Mouse (Mus musculus): ENCODE data around the gene Sult1c1. TPM values are rescaled to one million over a fixed set of nuclear protein-coding genes. Genes with fewer than 3 reads are reported as not detected.
A peak's percentile ranks its signal among the peaks of the same experiment; 100 is the strongest.
"Not testable (repeated sequence)": the region's sequence is repeated elsewhere in the genome, so short reads cannot be mapped to it uniquely, and the experiment has no call there.

Gene Sult1c1
- polyA plus RNA-seq (2012; rRNA removed): not detected in 2 replicates

- H3K4me3 ChIP-seq (ENCODE audit: insufficient read depth, low read depth, low read length): no peak within 1 kb of the TSS
- H3K27ac ChIP-seq (ENCODE audit: insufficient read depth, low read depth, low read length): no peak within 1 kb of the TSS
- no peaks in the 10 kb centered on the region for H3K27me3 ChIP-seq (replicated peaks; ENCODE audit: control insufficient read depth, insufficient read depth, low read length)
- DNase-seq: no peak
- H3K36me3 ChIP-seq (ENCODE audit: control insufficient read depth, insufficient read depth, low read length): no peaks in the 10 kb centered on the region
- H3K4me1 ChIP-seq (ENCODE audit: control insufficient read depth, insufficient read depth, low read length): no peaks in the 10 kb centered on the region
- 88% methylated on average over 6 of the region's 6 CpGs for WGBS
- no peak for TF ChIP-seq POLR2A (IDR thresholded peaks at IDR 0.05; ENCODE audit: low read depth, low read length)
- no peak for TF ChIP-seq CTCF (conservative IDR thresholded peaks at IDR 0.05; ENCODE audit: insufficient read depth, insufficient read length, low read depth, low read length)
Measured at GRCm38 (mm10) chr17:53990574-53990973, at the start of gene Sult1c1. Sult1c1 (minus strand) TSS chr17:53990674.

- no peak overlapping the region for H3K4me3 ChIP-seq (ENCODE audit: insufficient read depth, low read depth, low read length)
- no peaks in the 10 kb centered on the region for H3K4me1 ChIP-seq (ENCODE audit: control insufficient read depth, insufficient read depth, low read length)
- DNase-seq: peak; percentile 56
- H3K27me3 ChIP-seq (replicated peaks; ENCODE audit: control insufficient read depth, insufficient read depth, low read length): no peaks in the 10 kb centered on the region
- H3K36me3 ChIP-seq (ENCODE audit: control insufficient read depth, insufficient read depth, low read length): no peaks in the 10 kb centered on the region
- 7% methylated on average over 1 of the region's 1 CpGs for WGBS
- no peak overlapping the region for H3K27ac ChIP-seq (ENCODE audit: insufficient read depth, low read depth, low read length)
- TF ChIP-seq CTCF (conservative IDR thresholded peaks at IDR 0.05; ENCODE audit: insufficient read depth, insufficient read length, low read depth, low read length) (no peak; the same call in 1 of the 2 replicates), POLR2A (IDR thresholded peaks at IDR 0.05; ENCODE audit: low read depth, low read length) (no peak)
Measured at GRCm38 (mm10) chr17:54014204-54014603, 23.7 kb upstream of the Sult1c1 start.

- Histone ChIP-seq H3K36me3 (ENCODE audit: control insufficient read depth, insufficient read depth, low read length) (no peaks in the 10 kb centered on the region), H3K4me3 (ENCODE audit: insufficient read depth, low read depth, low read length) (no peak overlapping the region), H3K4me1 (ENCODE audit: control insufficient read depth, insufficient read depth, low read length) (no peaks in the 10 kb centered on the region), H3K27me3 (replicated peaks; ENCODE audit: control insufficient read depth, insufficient read depth, low read length) (no peaks in the 10 kb centered on the region), H3K27ac (ENCODE audit: insufficient read depth, low read depth, low read length) (no peak overlapping the region)
- no peak for TF ChIP-seq POLR2A (IDR thresholded peaks at IDR 0.05; ENCODE audit: low read depth, low read length)
- TF ChIP-seq CTCF (conservative IDR thresholded peaks at IDR 0.05; ENCODE audit: insufficient read depth, insufficient read length, low read depth, low read length): no peak
- no peak for DNase-seq
Measured at GRCm38 (mm10) chr17:54011196-54011595, 20.7 kb upstream of the Sult1c1 start.

GRCm38 (mm10) chr17:54010536-54010935 is 20.1 kb upstream of the Sult1c1 start:
- not testable (repeated sequence) for H3K27me3 ChIP-seq (replicated peaks; ENCODE audit: control insufficient read depth, insufficient read depth, low read length); DNase-seq; H3K36me3 ChIP-seq (ENCODE audit: control insufficient read depth, insufficient read depth, low read length); H3K4me3 ChIP-seq (ENCODE audit: insufficient read depth, low read depth, low read length); H3K4me1 ChIP-seq (ENCODE audit: control insufficient read depth, insufficient read depth, low read length); H3K27ac ChIP-seq (ENCODE audit: insufficient read depth, low read depth, low read length)
- WGBS: 25% methylated on average over 1 of the region's 1 CpGs

- 61% methylated on average over 4 of the region's 4 CpGs for WGBS
- Histone ChIP-seq H3K36me3 (ENCODE audit: control insufficient read depth, insufficient read depth, low read length) (no peaks in the 10 kb centered on the region), H3K27ac (ENCODE audit: insufficient read depth, low read depth, low read length) (no peak overlapping the region), H3K27me3 (replicated peaks; ENCODE audit: control insufficient read depth, insufficient read depth, low read length) (no peaks in the 10 kb centered on the region), H3K4me3 (ENCODE audit: insufficient read depth, low read depth, low read length) (no peak overlapping the region), H3K4me1 (ENCODE audit: control insufficient read depth, insufficient read depth, low read length) (no peaks in the 10 kb centered on the region)
- DNase-seq: no peak
- no peak for TF ChIP-seq POLR2A (IDR thresholded peaks at IDR 0.05; ENCODE audit: low read depth, low read length)
Measured at GRCm38 (mm10) chr17:54003522-54003921, 13.0 kb upstream of the Sult1c1 start.

- Histone ChIP-seq H3K4me1 (ENCODE audit: control insufficient read depth, insufficient read depth, low read length) (no peaks in the 10 kb centered on the region), H3K27me3 (replicated peaks; ENCODE audit: control insufficient read depth, insufficient read depth, low read length) (no peaks in the 10 kb centered on the region), H3K27ac (ENCODE audit: insufficient read depth, low read depth, low read length) (no peak overlapping the region), H3K4me3 (ENCODE audit: insufficient read depth, low read depth, low read length) (no peak overlapping the region), H3K36me3 (ENCODE audit: control insufficient read depth, insufficient read depth, low read length) (no peaks in the 10 kb centered on the region)
- DNase-seq: no peak
- TF ChIP-seq CTCF (conservative IDR thresholded peaks at IDR 0.05; ENCODE audit: insufficient read depth, insufficient read length, low read depth, low read length) (no peak), POLR2A (IDR thresholded peaks at IDR 0.05; ENCODE audit: low read depth, low read length) (no peak)
- 83% methylated on average over 4 of the region's 4 CpGs for WGBS
Measured at GRCm38 (mm10) chr17:53973606-53974005, 16.9 kb downstream of the Sult1c1 start.

GRCm38 (mm10) chr17:53941569-53942162 is 48.8 kb downstream of the Sult1c1 start:
- no peak overlapping the region for H3K4me3 ChIP-seq (ENCODE audit: insufficient read depth, low read depth, low read length)
- H3K27ac ChIP-seq (ENCODE audit: insufficient read depth, low read depth, low read length): no peak overlapping the region
- H3K36me3 ChIP-seq (ENCODE audit: control insufficient read depth, insufficient read depth, low read length): no peaks in the 10 kb centered on the region
- no peak for TF ChIP-seq POLR2A (IDR thresholded peaks at IDR 0.05; ENCODE audit: low read depth, low read length)
- TF ChIP-seq CTCF (conservative IDR thresholded peaks at IDR 0.05; ENCODE audit: insufficient read depth, insufficient read length, low read depth, low read length): no peak
- no peaks in the 10 kb centered on the region; the same call in 1 of the 2 replicates for H3K27me3 ChIP-seq (replicated peaks; ENCODE audit: control insufficient read depth, insufficient read depth, low read length)
- H3K4me1 ChIP-seq (ENCODE audit: control insufficient read depth, insufficient read depth, low read length): no peaks in the 10 kb centered on the region
- DNase-seq: no peak
- 91% methylated on average over 19 of the region's 19 CpGs for WGBS

- TF ChIP-seq CTCF (conservative IDR thresholded peaks at IDR 0.05; ENCODE audit: insufficient read depth, insufficient read length, low read depth, low read length): no peak
- TF ChIP-seq POLR2A (IDR thresholded peaks at IDR 0.05; ENCODE audit: low read depth, low read length): no peak
- no peak overlapping the region for H3K4me3 ChIP-seq (ENCODE audit: insufficient read depth, low read depth, low read length)
- no peaks in the 10 kb centered on the region for H3K4me1 ChIP-seq (ENCODE audit: control insufficient read depth, insufficient read depth, low read length)
- H3K27ac ChIP-seq (ENCODE audit: insufficient read depth, low read depth, low read length): no peak overlapping the region
- WGBS: 50% methylated on average over 8 of the region's 8 CpGs
- H3K27me3 ChIP-seq (replicated peaks; ENCODE audit: control insufficient read depth, insufficient read depth, low read length): no peaks in the 10 kb centered on the region; the same call in 1 of the 2 replicates
- H3K36me3 ChIP-seq (ENCODE audit: control insufficient read depth, insufficient read depth, low read length): no peaks in the 10 kb centered on the region
- peak; percentile 48 for DNase-seq
Measured at GRCm38 (mm10) chr17:53940726-53941125, 49.7 kb downstream of the Sult1c1 start.

Other genes with a start within 250 kb of the Sult1c1 start
- 77.9 and 94.0 TPM in 2 replicates for gene Sult1c2, start 144.3 kb downstream of the Sult1c1 start, polyA plus RNA-seq (2012; rRNA removed)